Mouse (Mus musculus) olfactory bulb, adult 2 months (tissue): ENCODE data around the gene Rreb1. TPM values are rescaled to one million over a fixed set of nuclear protein-coding genes. Genes with fewer than 3 reads are reported as not detected.

ENCODE experiments used
- H3K27ac ChIP-seq: fragments of 200-500 bp; 2 replicates; pipeline ENCODE4 v1.5.1; 2012; ENCODE audit warnings: low read depth, low read length; ENCODE audit not compliant: insufficient read depth
- H3K4me1 ChIP-seq: fragments of 200-500 bp; 2 replicates; pipeline ENCODE4 v1.6.1; 2012; ENCODE audit warnings: low read length; ENCODE audit not compliant: control insufficient read depth, insufficient read depth
- H3K4me3 ChIP-seq: fragments of 200-500 bp; 2 replicates; pipeline ENCODE4 v1.5.1; 2012; ENCODE audit warnings: mild to moderate bottlenecking, low read depth, low read length, moderate library complexity; ENCODE audit not compliant: insufficient read depth
- CTCF ChIP-seq: fragments of 200-500 bp; IDR thresholded peaks from 2 replicates; pipeline ENCODE4 v1.5.1; 2012; ENCODE audit warnings: low read depth, mild to moderate bottlenecking, low read length, moderate library complexity; ENCODE audit not compliant: insufficient read depth
- POLR2A ChIP-seq: fragments of 200-500 bp; IDR thresholded peaks from 2 replicates; pipeline ENCODE4 v1.6.1; 2012; ENCODE audit warnings: mild to moderate bottlenecking, low read depth, low read length, moderate library complexity; ENCODE audit not compliant: insufficient read depth
- WGBS: fragments of 180-500 bp; shearing (Covaris S2); methylation state at CpG from one replicate; pipeline ENCODE4 v1.1.7; 2018; 5-methylcytosine and 5-hydroxymethylcytosine counted together
- polyA plus RNA-seq: library from polyadenylated mRNA; stranded (reverse); fragments of >200 nt; gene quantifications from 2 replicates; pipeline ENCODE4 v1.2.4, GENCODE M21; 2012; ENCODE audit warnings: low replicate concordance; ENCODE audit not compliant: missing spikeins, insufficient read depth, insufficient read length

Rreb1 gene
- polyA plus RNA-seq, 1 experiment: not detected

- 88% methylated on average over 13 of the region's 13 CpGs for WGBS
- Histone ChIP-seq H3K4me1 (no peaks in the 10 kb centered on the region), H3K27ac (no peak overlapping the region), H3K4me3 (no peak overlapping the region)
- TF ChIP-seq POLR2A (no peak), CTCF (no peak)
Measured at GRCm38 (mm10) chr13:37930091-37930490, 151.9 kb downstream of the Rreb1 start.

GRCm38 (mm10) chr13:37930621-37931020 is 152.4 kb downstream of the Rreb1 start:
- 95% methylated on average over 23 of the region's 23 CpGs for WGBS
- Histone ChIP-seq H3K4me3 (no peak overlapping the region), H3K27ac (no peak overlapping the region), H3K4me1 (no peaks in the 10 kb centered on the region)
- TF ChIP-seq CTCF: no peak
- TF ChIP-seq POLR2A: no peak

DNA sequence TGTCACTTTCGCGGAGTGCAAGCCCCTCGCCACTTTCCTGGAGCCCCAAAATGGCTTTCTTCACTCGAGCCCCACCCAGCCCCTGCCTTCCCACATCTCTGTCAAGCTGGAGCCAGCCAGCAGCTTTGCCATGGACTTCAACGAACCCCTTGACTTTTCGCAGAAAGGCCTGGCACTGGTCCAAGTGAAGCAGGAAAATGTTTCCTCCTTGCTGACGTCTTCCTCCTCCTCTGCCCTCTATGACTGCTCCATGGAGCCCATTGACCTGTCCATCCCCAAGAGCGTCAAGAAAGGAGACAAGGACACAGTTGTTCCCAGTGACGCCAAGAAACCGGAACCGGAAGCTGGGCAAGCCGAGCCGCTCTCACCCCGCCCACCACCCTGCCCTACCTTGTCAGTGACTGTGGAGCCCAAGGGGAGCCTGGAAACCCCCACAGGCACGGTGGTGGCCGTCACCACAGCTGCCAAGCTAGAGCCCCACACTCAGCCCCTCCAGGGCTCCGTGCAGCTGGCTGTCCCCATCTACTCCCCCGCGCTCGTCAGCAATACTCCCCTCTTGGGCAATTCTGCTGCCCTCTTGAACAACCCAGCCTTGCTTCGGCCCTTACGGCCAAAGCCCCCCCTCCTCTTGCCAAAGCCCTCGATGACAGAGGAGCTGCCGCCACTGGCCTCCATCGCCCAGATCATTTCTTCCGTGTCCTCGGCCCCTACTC is 153.2 kb downstream of the Rreb1 start:
- WGBS: 71% methylated on average over 27 of the region's 27 CpGs
- Histone ChIP-seq H3K4me1 (no peaks in the 10 kb centered on the region), H3K27ac (no peak overlapping the region), H3K4me3 (no peak overlapping the region)
- TF ChIP-seq CTCF: no peak
- no peak for TF ChIP-seq POLR2A

DNA sequence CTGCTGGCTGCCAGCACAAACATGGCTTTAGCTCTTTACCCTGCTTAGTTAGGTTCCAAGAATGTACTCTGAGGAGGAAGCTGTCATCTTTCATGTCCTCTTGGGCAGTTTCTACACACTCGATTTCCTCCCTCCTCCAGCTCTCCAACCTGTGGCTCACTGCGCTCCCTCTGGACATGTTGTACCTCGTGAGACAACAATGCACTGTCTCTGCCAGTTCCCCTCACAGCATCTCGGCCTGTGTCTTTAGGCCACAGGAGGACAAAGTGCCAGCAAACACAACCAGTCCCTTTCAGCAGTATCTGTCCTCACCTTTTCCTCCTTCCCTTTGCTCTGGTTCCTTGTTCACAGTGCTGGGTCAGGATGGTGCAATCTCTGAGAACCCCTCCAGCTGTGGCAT is 155.9 kb downstream of the Rreb1 start:
- 81% methylated on average over 4 of the region's 4 CpGs for WGBS
- H3K27ac ChIP-seq: peak overlapping the region; percentile 9; the same call in 1 of the 2 replicates

DNA sequence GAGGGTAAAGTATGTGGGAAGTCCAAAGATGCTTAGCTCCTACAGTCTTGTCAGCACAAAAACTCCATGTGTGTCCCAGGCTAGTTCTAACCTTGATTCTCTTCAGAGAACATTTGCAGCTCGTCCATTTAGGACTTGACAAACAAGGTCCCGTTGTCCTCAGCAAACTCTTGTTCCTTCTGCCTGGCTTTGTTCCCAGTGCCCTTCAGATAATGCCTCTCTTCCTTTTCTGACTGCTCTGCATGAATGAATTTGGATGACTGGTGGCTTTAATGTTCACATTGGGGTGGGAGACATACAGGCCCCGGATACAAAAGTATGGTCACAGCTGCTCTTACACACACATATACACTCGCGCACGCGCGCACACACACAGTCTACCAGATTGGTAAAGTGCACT is 156.7 kb downstream of the Rreb1 start:
- no peaks in the 10 kb centered on the region for H3K4me1 ChIP-seq
- WGBS: 65% methylated on average over 8 of the region's 8 CpGs
- no peak overlapping the region; the same call in 1 of the 2 replicates for H3K27ac ChIP-seq
- no peak overlapping the region for H3K4me3 ChIP-seq
- TF ChIP-seq CTCF: no peak
- no peak for TF ChIP-seq POLR2A

More for the DNA sequence above, 155.9 kb downstream of the Rreb1 start:
- TF ChIP-seq POLR2A: no peak
- TF ChIP-seq CTCF: no peak
- Histone ChIP-seq H3K4me3 (no peak overlapping the region), H3K4me1 (no peaks in the 10 kb centered on the region)

DNA sequence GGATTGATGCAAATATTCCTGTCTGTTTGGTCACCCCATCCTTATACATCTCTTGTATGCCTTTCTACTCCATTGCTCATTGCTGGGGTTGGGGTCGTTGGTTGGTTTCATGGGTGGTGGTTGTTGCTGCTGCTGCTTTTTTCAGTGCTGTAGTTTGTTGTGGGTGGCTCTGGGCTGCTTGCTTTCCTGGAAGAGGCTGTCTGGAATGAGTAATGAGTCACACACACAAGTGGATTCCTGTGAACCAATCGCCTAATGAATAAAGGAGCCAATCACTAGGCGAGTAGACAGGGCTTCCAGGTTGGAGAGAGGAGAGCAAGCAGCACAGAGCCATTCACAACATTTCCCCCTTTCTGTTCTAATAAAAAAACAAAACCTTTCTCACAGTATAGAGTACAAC is 158.2 kb downstream of the Rreb1 start:
- TF ChIP-seq POLR2A (no peak), CTCF (no peak)
- Histone ChIP-seq H3K4me1 (peaks cover 2% of the 10 kb centered on the region; the same call in 1 of the 2 replicates), H3K4me3 (no peak overlapping the region), H3K27ac (no peak overlapping the region)
- whole genome bisulfite sequencing: 49% methylated on average over 3 of the region's 3 CpGs

DNA sequence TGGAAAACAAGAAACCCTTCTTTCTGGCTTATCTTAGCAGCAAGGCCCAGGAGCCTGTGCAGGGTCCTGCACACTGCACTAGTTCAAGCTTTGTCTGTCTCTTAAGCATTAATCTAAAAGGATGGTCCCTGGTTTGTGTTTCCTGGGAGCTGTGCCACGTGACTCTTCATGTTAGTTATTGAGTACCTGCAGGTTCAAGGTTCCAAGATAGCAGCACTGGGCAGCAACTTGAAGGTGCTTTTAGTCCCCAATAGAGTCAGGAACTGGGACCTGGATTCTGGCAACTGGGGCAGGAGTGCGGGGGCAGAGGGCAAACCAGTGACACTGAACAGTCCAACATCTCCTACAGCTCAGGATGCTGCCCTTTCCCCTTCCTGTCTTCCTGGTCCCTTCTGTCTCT is 162.0 kb downstream of the Rreb1 start:
- Histone ChIP-seq H3K27ac (no peak overlapping the region), H3K4me1 (peaks cover 9% of the 10 kb centered on the region), H3K4me3 (no peak overlapping the region)
- WGBS: 93% methylated on average over 2 of the region's 2 CpGs
- no peak for TF ChIP-seq POLR2A
- TF ChIP-seq CTCF: no peak

- 88% methylated on average over 5 of the region's 5 CpGs for WGBS
- Histone ChIP-seq H3K4me1 (peaks cover 9% of the 10 kb centered on the region), H3K27ac (no peak overlapping the region), H3K4me3 (no peak overlapping the region)
- TF ChIP-seq CTCF: no peak
- TF ChIP-seq POLR2A: no peak
Measured at GRCm38 (mm10) chr13:37940649-37941048, 162.4 kb downstream of the Rreb1 start.

DNA sequence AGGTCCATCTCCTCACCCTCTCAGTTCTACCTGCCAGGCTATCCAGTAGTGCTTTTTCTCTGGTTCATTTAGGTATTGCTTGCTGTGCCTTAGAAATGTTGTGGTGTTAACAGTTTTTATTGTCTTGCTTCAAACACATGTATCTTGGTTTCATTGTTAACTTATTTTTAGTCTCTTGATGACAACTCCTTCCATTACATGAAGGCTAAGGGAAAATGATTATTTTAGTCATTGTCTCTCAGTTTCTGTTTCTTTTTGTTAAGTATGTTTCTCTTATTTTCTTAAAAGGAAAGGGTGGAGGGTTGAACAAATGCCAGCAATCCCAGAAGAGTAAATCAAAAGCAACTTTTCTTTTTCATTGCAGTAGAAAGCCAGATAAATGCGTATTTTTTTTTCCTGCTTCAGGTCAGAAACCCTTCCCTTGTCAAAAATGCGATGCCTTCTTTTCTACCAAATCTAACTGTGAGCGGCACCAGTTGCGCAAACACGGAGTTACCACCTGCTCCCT is 163.0 kb downstream of the Rreb1 start:
- no peak overlapping the region for H3K4me3 ChIP-seq
- no peak for TF ChIP-seq POLR2A
- WGBS: 87% methylated on average over 5 of the region's 5 CpGs
- H3K27ac ChIP-seq: no peak overlapping the region
- H3K4me1 ChIP-seq: peaks cover 9% of the 10 kb centered on the region
